Mouse (Mus musculus): ENCODE results near the gene Zranb1. TPM values are rescaled to one million over a fixed set of nuclear protein-coding genes. Genes with fewer than 3 reads are reported as not detected.
A peak's percentile ranks its signal among the peaks of the same experiment; 100 is the strongest.

The Zranb1 gene
- polyA plus RNA-seq, 1 experiment from 2014 or later = 29.3 TPM

DNA sequence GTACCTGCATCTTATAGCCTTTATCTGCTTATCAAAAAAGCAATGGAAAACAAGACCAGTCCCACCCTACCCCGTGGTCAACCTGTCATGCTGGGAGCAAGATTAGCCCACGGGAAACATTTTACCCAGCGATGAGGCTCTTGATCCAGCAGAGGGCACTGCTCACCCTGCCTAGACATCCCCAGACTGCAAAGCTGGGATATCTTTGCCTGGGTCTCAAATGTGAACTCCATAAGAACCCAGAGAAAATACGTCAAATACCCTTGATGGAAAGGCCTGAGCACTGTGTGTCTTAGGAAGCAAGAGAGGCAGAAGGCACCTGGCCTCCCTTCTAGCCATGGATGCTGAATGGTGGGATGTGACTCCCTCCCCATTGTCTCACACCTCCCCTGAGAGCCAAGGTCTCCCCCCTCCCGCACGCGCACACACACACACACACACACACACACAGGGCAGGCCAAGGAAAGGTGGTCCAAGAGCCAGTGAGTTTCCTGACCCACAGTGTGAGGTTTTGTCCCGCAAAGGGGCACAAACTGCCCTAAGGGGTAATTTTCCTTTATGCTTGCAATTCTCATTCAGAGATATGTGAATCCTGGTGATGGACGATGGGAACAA, 101.8 kb downstream of the Zranb1 start:
- no peaks in the 10 kb centered on the region for H3K27me3 ChIP-seq (ENCODE audit: control insufficient read depth, insufficient read depth, low read length)
- H3K4me2 ChIP-seq (ENCODE audit: low read depth, low read length) = no peak overlapping the region
- ATAC-seq (ENCODE audit: low read depth) = peak; percentile 70; the same call in 1 of the 2 replicates
- 36% methylated on average over 9 of the region's 9 CpGs for WGBS
- no peaks in the 10 kb centered on the region for H3K36me3 ChIP-seq (ENCODE audit: control insufficient read depth, insufficient read depth, low read length)
- no peaks in the 10 kb centered on the region for H3K9me3 ChIP-seq (ENCODE audit: control insufficient read depth, low read length)
- peaks cover 14% of the 10 kb centered on the region; the same call in 1 of the 2 replicates for H3K4me1 ChIP-seq (ENCODE audit: control insufficient read depth, insufficient read depth, low read length)
- H3K9ac ChIP-seq (replicated peaks; ENCODE audit: low read depth, low read length) = no peak overlapping the region
- H3K27ac ChIP-seq (ENCODE audit: low read depth, low read length) = no peak overlapping the region
- no peak overlapping the region for H3K4me3 ChIP-seq (ENCODE audit: low read depth, low read length)

DNA sequence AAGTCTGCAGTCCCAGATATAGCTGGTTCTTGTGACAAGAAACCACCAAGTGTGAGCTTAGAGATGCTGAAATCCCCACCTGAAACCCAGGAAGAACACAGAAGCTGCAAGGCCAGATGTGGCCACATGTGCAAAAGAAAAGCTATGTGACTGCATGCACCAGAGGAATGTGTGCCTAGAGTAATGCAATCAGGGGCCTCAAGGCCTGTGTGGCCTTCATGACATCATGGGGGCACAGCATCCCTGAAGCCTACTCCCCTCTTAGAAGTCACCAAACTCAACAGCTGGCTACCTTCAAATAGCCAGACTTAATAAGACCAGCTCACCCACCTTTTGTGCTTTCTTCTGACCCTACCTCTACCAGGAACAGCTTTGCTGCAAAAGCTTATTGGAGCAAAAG, 105.0 kb downstream of the Zranb1 start:
- Histone ChIP-seq H3K9me3 (ENCODE audit: control insufficient read depth, low read length) (no peaks in the 10 kb centered on the region), H3K4me1 (ENCODE audit: control insufficient read depth, insufficient read depth, low read length) (peaks cover 20% of the 10 kb centered on the region; the same call in 1 of the 2 replicates), H3K4me3 (ENCODE audit: low read depth, low read length) (no peak overlapping the region)

More for the DNA sequence above, 105.0 kb downstream of the Zranb1 start:
- no peaks in the 10 kb centered on the region for H3K36me3 ChIP-seq (ENCODE audit: control insufficient read depth, insufficient read depth, low read length)
- H3K4me2 ChIP-seq (ENCODE audit: low read depth, low read length) = no peak overlapping the region
- H3K27ac ChIP-seq (ENCODE audit: low read depth, low read length) = no peak overlapping the region
- no peak for ATAC-seq (ENCODE audit: low read depth)
- no peak overlapping the region for H3K9ac ChIP-seq (replicated peaks; ENCODE audit: low read depth, low read length)
- no peaks in the 10 kb centered on the region for H3K27me3 ChIP-seq (ENCODE audit: control insufficient read depth, insufficient read depth, low read length)

Other genes starting within 250 kb of the Zranb1 start
- 11.8 and 13.7 TPM in 2 replicates for gene Fam53b, start 117.3 kb upstream of the Zranb1 start, polyA plus RNA-seq (2014; fragmentation: Nextera tagmentation; extraction: Ambion mirVana)
- gene Eef1akmt2, start 78.5 kb upstream of the Zranb1 start, polyA plus RNA-seq (2014; fragmentation: Nextera tagmentation; extraction: Ambion mirVana) = 83.0 and 97.5 TPM in 2 replicates
- 42.2 and 44.1 TPM in 2 replicates for gene Abraxas2, start 71.9 kb upstream of the Zranb1 start, polyA plus RNA-seq (2014; fragmentation: Nextera tagmentation; extraction: Ambion mirVana)
- gene Fgfr2, start 192.2 kb downstream of the Zranb1 start, polyA plus RNA-seq (2014; fragmentation: Nextera tagmentation; extraction: Ambion mirVana) = 28.1 and 32.0 TPM in 2 replicates
- gene Ctbp2, start 193.2 kb downstream of the Zranb1 start, polyA plus RNA-seq (2014; fragmentation: Nextera tagmentation; extraction: Ambion mirVana) = 61.1 and 65.0 TPM in 2 replicates